Mouse (Mus musculus) left cerebral cortex, postnatal 36 days (tissue): Measurements from ENCODE around the gene Ksr2. TPM values are rescaled to one million over a fixed set of nuclear protein-coding genes. Genes with fewer than 3 reads are reported as not detected.
"Not testable (repeated sequence)": the region's sequence is repeated elsewhere in the genome, so short reads cannot be mapped to it uniquely, and the experiment has no call there.

Source experiments
- DNase-seq, 2 experiments: peaks; one replicate each; pipeline ENCODE4 v3.0.0; 2021 to 2022; ENCODE audit warnings: low spot score in 2 of 2, mixed read lengths in 1 of 2
- intact Hi-C: fragments of 180-260 bp; cut with DNase I; formaldehyde crosslinking; loops from one replicate; pipeline ENCODE4 v1.15.1; 2025
- total RNA-seq, 2 experiments: library from RNA; stranded (reverse); gene quantifications; 2 replicates each; pipeline ENCODE4 v1.2.3; 2021

Ksr2 gene
- total RNA-seq, 2 experiments from 2014 or later = 35.0 to 44.3 TPM

DNA sequence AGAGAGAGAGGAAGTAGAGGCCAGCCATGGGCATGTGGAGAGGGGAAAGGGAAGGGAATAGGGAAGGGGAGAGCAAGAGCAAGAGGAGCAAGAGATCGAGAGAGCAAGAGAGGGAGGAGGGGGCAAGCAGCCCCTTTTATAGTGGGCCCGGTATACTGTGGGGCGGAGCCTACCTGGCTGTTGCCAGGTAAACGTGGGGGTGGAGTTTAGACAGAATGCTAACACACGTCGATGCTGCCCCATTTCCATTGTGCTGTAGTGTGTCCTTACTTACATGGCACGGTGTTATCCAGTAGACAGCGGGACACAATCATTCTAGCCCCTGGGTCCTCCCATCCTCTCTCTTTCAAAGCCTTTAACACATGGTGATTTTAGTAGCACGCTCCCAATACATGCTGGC lies 14.5 kb upstream of the Ksr2 start:
- intact Hi-C loops = no loop called here
- DNase-seq = no peak

DNA sequence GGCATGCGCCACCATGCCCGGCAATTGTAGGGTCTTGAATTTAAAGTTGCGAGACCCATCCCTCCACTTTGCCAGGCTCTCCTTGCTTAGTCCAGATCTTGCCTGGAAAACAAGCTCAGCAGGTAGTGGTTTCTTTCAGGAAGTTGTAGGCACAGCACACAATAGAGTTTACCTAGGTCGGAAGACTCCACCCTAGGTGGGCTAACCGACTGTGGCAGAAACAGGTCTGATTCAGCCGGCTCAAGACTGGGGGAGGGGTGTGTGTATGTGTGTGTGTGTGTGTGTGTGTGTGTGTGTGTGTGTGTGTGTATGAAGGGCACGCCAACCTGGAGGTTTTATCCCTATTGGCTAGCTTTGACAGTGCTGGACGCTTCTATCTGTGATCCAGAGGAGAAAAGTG lies 10.2 kb upstream of the Ksr2 start:
- DNase-seq = no peak
- intact Hi-C loops = no loop called here

DNA sequence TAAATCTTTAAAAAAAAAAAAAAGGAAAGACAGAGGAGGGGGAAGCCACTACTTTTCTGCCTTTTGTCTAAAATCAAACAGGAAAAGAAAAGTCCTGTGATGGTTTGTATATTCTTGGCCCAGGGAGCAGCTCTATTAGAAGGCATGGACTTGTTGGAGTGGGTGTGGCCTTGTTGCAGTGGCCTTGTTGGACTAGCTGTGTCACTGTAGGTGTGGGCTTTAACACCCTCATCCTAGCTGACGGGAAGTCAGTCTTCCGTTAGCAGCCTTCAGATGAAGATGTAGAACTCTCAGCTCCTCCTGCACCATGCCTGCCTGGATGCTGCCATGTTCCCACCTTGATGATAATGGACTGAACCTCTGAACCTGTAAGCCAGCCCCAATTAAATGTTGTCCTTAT lies 9.1 kb upstream of the Ksr2 start:
- DNase-seq = not testable (repeated sequence)
- intact Hi-C loops = loop anchor here (5.0 kb wide), 1 partner anchor 97 kb away; no protein-coding TSS in a partner anchor

DNA sequence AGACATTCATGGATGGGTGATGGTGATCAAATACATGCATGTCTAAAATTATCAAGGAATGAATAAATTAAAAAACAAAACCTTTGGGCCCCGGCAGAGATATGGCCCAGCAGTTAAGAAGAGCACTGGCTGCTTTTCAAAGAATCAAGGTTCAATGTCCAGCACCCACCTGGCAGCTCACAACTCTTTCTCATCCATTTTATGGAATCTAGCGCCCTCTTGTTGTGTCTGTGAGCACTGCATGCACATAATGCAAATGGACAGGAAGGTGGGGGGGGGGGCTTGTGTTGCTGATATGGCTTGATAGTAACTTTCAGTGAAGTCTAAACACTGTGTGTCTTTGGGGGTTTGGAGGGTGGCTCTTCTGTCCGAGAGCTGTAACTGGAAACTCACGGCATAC lies 5.6 kb upstream of the Ksr2 start:
- intact Hi-C loops = loop anchor here (5.0 kb wide), 1 partner anchor 101 kb away; no protein-coding TSS in a partner anchor
- no peak for DNase-seq

DNA sequence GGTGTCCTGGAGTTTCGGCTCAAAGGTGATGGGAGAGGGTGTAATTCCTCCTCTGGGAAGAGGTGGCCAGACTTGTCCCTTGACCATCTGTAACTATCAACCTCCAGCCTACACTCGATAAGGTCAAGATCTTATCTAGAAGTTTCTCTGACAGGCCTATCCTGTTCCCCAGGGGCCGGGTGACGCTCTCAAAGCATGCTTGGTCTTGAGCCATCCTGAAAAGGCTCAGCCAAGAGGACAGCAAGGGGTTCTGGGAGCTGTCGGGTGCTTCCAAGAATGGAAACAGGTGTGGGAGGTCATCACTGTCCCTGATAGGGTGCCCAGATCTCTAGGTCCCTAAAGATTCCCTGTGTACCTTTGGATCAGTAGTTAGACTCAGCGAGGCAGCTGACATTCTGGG lies 4.4 kb upstream of the Ksr2 start:
- intact Hi-C loops = loop anchor here (5.0 kb wide), 1 partner anchor 102 kb away; no protein-coding TSS in a partner anchor
- DNase-seq = no peak

GRCm38 (mm10) chr5:117414611-117415010 lies 811 bp downstream of the Ksr2 start:
- intact Hi-C loops = loop anchor here (1.0 to 5.0 kb wide), 4 partner anchors 57 to 297 kb away; partner anchors contain the start of genes Suds3 and Wsb2
- peak; percentile 19 to 29 for DNase-seq

- DNase-seq = peak in 1 of 2 experiments; percentile 24
- intact Hi-C loops = no loop called here
Measured at GRCm38 (mm10) chr5:117415011-117415912, 1.5 kb downstream of the Ksr2 start.

DNA sequence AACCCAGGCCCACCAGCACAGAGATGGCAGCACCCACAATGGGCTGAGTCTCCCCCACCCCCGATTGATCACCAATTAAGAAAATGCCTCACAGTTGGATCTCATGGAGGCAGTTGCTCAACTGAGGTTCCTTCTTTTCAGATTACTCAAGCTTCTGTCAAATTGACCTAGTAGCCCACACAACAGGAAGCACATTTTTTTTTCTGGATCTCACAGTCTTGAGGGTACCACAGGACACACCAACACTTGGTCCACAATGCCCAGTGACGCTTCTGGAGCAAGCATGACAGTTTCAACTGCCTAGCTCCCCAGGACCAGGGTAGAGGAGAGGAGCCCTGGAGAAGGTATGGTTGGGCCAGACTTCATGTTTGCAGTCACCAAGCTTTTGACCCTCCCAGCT lies 3.6 kb downstream of the Ksr2 start:
- DNase-seq = no peak
- intact Hi-C loops = no loop called here

- DNase-seq, intact Hi-C loops: not testable (repeated sequence)
Measured at GRCm38 (mm10) chr5:117433501-117433900, 19.7 kb downstream of the Ksr2 start.

DNA sequence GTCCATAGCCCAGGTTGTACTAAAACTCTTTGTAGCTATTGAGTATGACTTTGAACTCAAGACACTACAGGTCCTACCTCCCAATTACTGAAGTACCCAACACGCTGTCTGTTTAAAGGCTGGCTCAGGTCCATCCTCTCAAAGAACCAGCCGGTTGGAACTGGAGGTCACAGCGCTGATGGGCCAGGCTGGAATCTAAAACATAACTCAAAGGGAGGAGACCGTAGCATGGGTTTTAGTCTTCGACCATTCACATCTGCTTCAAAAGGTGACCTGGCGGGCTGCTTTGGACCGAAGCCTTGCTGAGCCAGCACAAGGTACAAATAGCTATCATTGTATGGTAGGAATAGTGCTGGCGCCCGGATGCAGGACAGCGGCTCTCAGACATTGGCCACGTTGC lies 26.5 kb downstream of the Ksr2 start:
- intact Hi-C loops = no loop called here

DNA sequence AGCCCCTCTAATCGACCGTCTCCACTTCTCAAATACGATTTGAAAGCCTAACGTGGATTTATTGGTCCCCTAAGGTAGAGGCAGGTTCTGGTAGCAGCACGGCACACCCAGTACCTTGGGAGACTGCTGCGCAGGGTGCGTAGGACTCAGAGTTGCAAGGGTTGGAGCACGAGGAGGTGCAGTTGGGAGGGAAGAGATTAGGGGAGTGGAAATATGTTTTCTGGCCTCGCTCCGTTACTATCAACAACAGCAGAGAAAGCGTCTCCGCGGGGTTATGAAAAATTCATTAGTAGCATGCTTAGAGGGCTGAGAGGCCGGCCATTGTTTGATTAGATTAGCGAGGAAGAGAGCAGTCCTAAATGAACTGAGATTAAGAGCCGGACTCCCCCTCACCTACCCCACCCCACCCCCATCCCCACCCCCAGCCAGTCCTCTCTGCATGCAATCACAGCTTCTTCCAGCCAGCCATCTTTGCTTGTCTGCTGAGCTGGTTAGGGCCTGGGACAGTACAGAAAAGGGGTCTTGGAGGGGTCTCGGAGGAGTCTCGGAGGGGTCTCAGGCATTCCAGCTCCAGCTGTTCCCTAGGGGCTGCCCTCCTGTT lies 27.5 kb downstream of the Ksr2 start:
- no peak for DNase-seq
- intact Hi-C loops = no loop called here

More for the DNA sequence above, 26.5 kb downstream of the Ksr2 start:
- DNase-seq = no peak

DNA sequence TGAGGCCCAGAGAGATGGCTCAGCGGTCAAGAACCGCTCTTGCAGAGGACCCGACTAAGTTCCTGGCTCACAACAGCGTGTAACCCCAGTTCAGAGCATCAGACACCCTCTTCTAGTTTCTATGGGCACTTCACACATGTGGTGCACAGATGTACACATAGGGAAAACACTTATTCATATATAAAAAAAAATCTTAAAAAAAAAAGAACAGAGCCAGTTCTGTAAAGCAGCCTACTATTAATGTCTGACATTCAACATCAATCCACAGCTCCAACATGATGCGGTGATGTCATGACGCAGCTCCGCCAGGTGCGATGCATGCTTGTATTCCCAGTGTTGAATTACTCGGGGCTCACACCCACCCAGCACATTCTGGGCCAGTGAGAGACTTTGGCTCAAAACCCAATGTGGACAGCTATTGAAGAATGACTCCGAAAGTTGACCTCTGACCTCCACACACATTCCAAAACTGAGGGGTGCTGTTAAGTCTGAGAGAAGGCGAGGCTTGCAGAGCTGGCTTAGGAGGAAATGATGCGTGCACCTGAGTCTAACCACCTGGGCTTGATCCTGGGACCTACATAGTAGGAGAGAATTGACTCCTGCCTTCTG lies 28.5 kb downstream of the Ksr2 start:
- DNase-seq = no peak
- intact Hi-C loops = no loop called here

- DNase-seq = no peak
- intact Hi-C loops = no loop called here
Measured at GRCm38 (mm10) chr5:117443141-117443540, 29.3 kb downstream of the Ksr2 start.

DNA sequence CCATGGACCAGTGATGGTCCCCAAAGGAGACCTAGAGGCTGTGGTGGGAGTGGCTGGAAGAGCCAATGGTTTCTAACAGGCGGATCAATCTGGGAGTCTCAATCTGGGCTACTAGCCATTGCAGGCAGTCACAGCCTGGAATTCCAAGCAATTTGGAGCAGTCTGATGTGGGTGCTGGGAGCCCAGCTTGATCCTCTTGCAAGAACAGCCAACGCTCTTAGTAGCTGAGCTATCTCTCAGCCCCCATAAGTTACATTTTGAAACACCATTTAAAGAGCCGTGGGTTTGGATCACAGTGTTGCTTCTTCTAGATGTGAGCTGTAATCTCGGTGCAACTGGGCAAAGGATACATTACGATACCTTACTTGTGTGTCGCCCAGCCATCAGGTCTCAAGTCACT lies 30.1 kb downstream of the Ksr2 start:
- intact Hi-C loops = no loop called here
- DNase-seq = peak; percentile 59 to 69

DNA sequence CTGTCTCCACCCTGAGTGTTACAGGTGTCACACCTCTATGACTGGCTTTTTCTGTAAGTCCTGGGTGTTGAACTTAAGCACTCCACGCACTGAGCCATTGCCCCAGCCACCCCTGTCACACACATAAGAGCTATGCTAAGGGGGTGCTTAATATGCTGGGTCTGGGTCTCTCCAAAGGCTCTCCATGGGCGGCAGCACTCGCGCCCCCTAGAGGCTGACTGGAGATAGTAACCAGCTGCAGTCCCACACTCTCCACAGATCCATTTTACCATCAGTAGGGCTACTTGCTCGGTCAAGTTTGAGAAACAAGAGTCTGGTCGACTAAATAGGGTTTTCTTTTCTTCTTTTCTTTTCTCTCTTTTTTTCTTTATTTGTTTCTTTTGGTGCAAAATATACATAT lies 33.9 kb downstream of the Ksr2 start:
- no peak for DNase-seq
- intact Hi-C loops = no loop called here

- intact Hi-C loops = no loop called here
Measured at GRCm38 (mm10) chr5:117452013-117452412, 38.2 kb downstream of the Ksr2 start.

GRCm38 (mm10) chr5:117455546-117455945 lies 41.7 kb downstream of the Ksr2 start:
- no peak for DNase-seq
- intact Hi-C loops = no loop called here

More at GRCm38 (mm10) chr5:117452013-117452412, 38.2 kb downstream of the Ksr2 start:
- no peak for DNase-seq

DNA sequence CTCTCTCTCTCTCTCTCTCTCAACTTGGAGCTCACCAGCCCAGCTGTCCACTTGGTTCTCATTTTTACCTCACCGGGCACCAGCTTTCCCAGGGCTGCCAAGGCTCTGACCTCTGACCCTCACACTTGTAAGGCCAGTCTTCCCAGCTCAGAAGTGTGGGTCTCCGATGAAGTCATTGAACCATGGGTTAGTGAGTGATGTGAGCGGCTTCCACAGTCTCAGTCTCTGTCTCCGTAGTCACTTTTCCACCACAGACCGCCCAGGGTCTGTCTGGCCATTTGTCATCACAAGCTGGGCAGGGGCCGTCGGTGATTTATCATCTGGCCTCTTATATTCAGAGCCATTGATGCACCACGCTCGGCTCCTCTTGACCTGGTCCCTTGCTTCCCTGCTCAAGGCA lies 43.3 kb downstream of the Ksr2 start:
- intact Hi-C loops = no loop called here
- DNase-seq = no peak

- DNase-seq = no peak
- intact Hi-C loops = no loop called here
Measured at GRCm38 (mm10) chr5:117457583-117457982, 43.8 kb downstream of the Ksr2 start.

- DNase-seq = no peak
- intact Hi-C loops = no loop called here
Measured at GRCm38 (mm10) chr5:117458899-117459298, 45.1 kb downstream of the Ksr2 start.
